Mouse (Mus musculus) left cerebral cortex, adult 9 months (tissue): Measurements from ENCODE around the gene Dok5.

Source experiments
- DNase-seq, 2 experiments: peaks; one replicate each; pipeline ENCODE4 v3.0.0; 2022; ENCODE audit warnings: low spot score in 2 of 2

Gene Dok5

DNA sequence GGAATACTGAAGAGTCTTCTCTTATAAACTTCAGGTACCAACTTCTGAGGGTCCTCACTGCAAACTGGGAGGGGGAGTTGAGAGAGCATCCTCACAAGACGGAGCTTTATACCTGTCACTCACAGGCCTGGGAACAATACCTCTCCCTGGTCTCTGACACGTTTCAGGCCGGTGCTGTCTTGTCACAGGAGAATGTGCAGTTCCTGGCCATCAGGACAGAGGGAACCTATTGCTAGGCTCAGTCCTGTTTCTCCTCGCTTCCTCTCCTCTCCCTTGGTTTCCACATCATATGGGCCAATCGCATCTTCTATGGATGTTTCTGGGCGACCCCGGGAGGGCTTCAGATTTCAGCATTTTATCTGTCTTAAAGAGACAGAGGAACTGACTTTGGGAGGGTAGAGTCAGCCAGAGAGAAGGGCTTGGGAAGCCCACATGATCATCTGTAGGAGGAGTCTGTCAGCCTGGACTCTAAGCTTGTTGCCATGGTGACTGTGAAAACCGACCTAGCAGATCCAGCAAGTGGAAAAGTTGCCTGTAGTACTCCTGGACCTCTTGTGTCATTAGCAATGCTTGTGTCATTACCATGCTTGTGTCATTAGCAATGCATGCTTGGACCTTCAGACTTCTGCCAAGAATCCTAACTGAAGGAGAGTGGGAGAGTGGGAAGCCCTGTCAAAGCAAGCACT is 59.9 kb downstream of the Dok5 start:
- no peak for DNase-seq

DNA sequence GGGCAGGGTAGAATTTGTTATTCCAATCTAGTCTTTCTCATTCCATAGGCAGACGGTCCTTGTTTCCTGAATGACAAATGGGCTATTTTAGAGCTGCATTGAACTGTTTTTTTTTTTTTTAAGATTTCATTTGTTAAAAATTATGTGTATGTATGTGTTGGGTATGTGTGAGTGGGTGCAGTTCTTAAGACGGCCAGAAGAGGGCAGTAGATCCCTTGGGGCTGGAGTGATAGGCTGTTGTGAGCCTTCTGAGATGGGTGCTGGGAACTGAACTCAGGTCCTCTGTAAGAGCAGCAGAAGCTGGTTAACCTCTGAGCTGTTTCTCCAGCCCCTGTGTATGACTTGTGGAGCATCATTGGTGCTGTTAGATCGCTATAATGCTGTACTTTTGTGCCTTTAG is 63.6 kb downstream of the Dok5 start:
- no peak for DNase-seq

DNA sequence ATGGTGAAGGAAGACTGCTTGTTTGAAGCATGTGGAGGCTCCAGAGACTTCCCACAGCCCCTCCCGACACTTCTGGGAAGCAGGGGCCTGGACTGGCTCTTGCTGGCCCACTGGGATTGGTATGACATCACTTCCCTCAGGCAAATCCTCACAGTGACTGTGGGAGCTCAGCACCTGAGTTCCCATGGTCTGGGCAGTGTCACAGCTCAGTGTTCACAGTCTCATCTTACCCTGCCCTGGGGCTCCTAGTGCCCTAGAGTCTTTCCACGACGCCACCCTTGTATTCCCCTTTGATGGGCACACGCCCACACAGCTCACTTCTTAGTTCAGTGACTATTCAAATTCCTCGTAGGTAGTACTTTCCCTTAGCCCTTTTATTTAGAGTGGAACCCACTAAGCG is 71.4 kb downstream of the Dok5 start:
- no peak for DNase-seq

DNA sequence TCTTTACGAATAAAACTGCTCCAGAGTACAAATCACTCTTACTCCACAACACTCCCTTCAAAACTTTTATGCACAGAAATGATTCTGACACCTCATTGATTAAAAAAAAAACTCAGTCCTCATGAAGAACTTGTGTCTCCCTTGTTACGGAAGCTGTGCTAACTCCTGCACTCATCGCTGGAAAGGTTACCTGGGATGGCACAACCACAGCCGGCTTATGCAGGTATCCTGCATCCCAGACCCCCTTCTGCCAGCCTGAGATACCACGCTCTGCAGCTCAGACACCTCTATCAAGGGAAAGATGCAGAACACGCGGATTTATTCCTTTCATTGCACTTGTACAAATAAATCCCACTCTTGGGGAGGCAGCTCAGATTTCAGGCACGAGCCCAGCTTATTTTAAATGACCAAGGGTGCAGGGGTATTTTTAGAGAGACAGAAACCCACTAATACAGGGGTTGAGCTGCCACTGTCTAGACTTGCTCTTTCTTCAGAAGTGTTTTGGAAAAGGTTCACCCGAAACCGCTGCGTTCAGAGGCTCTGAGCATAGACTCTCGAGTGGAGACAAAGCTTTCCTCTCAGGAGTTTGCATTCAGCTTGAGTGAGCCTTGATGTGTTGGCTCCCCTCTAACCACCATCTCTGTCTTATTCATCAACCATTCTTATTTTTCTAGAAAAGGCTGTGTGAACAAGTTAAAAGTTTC is 76.1 kb downstream of the Dok5 start:
- DNase-seq, result no peak

DNA sequence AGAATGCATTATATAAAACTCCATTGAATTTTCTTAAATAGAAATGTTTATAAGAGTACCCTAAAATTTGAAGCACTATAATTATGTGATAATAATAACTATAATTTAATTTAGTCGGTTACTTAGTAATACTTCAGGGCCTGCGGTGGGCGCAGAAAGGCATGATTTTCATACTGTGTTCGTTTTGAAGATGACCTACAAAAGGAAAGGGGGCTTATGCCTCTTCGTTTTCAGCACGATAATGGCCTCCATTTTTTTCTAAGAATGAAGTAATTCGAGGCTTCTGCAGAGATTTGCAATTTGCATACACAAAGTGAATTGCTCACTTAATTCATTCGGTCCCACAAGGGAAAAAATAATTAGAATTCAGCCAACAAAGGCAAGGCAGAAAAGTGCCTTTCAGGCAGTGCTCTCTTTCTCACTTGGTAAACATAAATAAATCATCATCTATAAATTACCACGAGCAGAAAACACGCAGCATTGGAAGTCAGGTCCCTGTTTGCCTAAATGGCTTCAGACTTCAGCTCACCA is 76.7 kb downstream of the Dok5 start:
- no peak for DNase-seq

DNA sequence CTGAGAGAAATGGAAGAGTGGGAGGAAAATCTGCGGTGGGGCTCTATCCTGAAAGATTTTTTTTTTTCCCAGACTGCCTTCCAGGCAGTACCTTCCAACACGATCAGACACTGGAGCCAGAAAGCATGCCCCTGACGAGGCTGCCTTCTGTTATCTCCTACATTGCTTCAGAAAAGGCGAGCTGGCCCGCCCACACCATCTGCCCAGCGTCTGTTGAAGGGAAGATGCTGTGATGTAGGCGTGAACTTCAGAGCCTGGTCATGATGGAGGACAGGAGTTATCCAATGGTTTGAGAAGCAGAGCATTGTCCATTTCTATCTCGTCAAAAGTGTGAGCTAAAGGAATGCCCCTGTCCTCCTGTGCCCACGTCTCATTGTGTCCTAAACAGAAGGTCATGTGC is 79.7 kb downstream of the Dok5 start:
- DNase-seq, result peak; percentile 45 to 79

DNA sequence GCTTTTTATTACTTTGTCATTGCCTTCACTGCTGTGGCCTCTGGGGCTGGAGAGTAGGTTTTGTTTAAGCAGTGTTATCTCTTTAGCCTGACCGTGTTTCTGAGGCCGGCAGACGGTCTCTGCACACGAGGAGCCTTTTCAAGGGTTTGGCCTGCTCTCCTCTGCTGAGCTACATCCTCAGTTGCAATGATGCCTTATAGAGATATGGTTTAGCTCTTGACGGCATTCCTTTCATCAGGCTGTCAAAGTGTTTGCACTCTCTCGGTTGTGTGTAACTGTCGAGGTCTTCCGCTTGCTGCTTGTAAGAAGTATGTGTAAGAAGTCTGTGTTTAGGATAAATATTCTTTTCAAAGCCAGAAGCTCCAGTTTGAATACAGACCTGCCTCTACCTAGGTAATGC is 84.7 kb downstream of the Dok5 start:
- no peak for DNase-seq

DNA sequence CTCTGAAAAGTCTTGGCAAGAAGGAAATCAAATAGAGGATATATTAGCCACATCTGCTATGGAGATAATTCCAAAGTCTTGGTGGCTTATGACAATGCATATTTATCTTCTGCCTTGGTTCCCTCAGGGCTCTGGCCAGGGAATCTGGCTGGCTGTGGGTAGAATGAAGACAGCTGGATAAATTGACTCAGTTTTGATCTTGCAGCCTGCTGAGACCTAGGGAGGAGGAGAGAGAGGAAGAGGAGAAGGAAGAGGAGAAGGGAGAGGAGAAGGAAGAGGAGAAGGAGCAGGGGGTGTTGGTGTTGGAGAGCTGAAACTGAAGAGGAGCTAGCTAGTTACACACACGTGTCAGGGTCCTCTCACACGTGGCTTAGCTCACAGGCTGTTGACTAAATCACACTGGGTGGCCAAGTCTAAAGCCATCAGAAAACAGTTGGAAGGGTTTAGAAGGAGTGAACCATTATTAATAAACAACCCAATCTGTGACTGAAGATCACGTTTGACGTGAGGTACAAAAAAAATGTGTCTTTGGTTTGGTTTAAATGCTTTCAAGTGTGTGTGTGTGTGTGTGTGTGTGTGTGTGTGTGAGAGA is 85.6 kb downstream of the Dok5 start:
- DNase-seq, result no peak

DNA sequence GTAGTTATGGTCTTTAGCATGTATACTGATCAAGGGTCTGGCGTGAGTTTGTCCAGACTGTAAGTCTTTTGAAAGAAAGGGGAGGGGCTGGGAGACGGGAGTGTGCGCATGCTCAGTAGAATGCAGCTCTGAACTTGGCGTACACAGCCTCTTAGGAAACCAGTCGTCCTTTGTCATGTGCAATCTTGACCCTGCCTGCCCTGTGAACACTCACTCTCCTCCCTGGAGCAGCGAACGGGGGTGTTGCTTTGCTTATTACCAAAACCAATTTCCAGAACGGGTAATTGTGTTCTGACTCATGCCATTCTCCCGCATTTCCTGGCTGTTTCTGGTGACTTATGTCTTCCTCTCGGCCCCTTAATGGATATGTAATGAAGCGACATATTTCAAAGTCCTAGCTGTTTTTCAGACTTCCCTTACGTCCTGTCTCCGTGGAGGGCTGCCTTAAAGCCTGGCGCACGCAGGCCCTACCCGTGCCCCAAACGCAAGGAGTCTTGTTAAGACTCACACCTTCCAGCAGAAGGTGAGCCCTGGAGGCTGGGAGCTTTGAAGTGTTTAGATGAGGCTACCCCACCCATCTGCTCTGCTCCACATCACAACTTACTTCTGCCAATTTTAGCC is 95.3 kb downstream of the Dok5 start:
- DNase-seq, result no peak

DNA sequence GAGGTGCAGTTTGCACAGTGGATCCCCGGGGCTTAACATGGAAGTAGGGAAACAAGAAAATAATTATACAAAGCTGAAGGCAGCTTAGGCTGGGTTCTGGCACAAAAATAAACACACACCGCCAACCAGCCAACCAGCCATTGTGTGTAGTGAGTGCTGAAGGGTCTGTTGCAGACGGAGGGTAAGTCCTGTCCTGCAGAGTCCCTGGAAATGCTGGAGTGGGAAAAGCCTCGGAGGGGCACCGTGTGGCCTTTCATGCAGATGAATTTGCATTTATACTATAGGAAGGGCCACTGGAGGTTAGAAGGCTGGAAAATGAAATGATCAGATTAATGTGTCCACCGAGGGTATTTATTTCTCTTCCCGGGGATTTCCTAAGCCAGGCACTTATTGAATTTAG is 97.2 kb downstream of the Dok5 start:
- no peak for DNase-seq

DNA sequence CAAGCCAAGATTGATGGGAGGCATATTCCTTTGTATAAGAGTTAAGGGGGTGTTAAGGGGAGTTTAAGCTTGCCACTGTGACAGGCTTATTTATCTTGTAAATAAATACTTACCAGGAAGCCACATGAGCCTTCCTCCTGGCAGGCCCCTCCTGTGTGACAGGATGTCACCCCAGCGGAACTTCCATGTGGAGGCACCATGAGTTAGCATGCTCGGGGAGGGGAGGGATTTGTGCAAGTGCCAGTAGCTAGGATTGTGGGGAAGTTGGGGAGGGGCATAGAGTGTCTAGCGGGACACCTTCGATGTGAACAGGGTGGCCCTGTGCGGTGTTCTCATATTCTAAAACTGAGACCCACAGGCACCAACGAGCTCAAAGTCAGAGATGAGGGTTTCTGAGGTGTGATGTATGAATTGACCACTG is 97.6 kb downstream of the Dok5 start:
- no peak for DNase-seq

DNA sequence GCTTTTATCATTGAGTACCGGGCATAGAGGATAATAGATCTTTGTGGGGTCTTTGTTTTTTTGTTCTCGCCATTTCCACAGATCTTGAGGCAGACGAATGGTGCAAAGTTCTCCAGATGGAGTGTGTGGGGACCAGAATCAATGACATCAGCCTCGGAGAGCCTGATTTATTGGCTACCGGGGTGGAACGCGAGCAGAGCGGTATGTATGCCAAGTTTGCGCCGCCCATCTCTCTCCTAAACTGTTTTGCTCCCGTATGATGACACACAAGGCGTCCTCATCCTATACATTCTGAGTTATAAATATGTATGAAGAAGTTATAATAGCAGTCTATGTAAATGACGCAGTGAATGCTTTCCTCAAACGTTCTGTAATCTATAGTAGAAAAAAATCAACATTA is 98.4 kb downstream of the Dok5 start:
- peak in 1 of 2 experiments; percentile 44 for DNase-seq

DNA sequence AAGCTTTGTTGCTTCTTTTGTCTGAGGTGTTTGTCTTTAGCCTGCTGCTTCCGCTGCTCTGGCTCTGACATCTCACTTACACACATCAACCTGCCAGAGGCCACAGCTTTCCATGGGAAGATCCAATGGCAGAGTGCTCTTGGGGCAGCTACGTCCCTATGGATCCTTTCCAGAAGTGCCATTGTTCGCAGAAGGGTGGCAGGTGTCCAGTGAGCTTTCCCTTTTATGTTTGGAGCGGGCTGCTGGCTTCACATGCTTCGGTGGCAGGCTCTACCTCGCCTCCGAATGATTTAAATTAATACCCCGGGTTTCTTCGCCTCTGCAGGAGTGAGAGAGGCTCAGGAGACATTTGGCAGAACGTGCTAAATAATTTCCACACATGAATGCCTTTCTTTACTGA is 105.3 kb downstream of the Dok5 start:
- no peak for DNase-seq

DNA sequence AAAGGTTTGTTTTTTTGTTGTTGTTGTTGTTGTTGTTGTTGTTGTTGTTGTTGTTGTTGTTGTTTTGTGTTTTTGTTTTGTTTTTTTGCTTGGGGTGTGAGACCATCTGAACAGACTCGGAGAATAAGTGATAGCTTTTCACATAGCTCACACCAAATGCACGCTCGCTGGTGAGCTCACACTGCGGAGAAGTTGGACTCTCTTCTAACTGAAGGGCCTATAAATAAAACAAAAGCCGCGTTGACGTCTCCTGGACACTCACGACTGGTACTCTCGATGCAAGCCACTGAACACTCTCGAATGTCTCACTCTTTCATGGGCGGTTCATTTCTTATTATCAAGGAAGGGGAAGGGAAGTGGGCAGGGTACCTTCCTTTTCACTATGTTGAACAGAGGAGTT is 105.8 kb downstream of the Dok5 start:
- no peak for DNase-seq

DNA sequence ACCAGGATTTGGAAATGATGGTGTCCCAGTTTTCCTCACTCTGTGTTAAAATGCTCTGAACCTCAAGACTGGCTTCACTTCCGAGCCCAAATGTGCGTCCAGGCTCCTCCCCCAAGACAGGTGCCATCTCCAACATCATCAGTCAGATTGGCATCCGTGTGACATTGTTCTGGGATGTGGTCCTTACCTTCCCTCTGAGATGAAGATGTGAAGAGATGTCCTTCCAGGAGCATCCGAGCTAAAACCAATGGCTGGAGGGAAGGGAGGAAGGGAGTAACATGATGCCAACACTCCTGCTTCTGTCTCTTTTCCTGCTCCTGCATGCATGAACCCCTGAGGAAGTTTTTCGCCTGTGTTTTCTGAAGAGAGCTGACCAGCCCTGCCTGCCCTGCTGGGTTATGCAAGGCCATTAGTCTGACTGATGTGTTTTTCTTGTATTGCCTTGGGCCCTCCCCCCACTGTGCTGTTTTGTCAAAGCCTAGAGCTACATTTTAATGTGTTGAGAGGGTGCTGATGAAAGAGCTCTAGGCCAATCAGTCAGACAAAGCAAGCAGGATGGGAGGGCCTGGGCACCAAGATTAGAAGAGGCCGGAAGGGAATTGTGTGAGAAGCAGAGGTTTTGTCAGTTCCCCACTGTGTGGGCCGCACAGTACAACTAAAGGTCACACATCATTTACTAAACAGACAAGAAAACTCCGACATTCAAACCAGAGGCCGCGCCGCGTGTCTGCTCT is 106.4 kb downstream of the Dok5 start:
- no peak for DNase-seq

DNA sequence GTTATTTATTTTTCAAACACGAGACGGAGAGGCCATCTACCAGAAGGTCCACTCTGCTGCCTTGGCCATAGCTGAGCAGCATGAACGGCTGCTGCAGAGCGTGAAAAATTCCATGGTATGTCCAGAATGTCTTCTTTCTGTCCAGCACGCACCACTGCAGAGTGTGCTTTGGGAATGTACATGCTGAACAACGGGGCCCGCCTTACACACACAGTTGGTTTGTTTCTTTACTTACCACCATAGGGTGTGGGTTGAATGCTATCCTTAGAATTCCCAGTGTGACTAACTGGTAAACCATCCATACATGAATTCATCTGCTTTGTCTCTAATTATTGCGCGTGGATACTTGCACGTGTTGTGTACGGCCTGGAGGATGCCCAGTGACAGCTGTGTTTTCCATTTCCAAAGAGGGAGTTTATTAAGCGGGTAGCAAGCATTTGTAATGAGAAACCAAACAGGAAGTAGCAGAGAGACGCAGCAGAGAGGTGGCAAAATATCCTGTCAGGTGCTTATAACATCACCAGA is 109.9 kb downstream of the Dok5 start:
- no peak for DNase-seq

DNA sequence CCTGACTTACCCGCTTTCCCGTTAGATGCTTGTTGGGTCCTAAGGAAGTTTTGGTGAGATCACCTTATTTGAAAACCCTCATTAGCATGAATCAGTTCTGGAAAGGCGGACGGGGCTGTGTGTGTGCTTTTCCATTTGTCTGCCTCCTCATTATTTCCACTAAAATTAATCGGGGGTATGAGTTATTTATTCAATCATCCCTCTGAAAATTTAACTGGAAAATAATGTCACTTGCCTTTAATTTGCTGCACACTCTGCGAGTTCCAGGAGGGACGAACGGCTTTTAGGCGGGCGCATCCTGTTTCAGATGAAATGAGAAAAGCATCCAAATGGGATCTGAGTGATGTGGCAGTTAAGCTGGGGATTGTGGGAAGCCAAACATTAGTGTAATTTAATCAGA is 113.9 kb downstream of the Dok5 start:
- DNase-seq, result no peak

DNA sequence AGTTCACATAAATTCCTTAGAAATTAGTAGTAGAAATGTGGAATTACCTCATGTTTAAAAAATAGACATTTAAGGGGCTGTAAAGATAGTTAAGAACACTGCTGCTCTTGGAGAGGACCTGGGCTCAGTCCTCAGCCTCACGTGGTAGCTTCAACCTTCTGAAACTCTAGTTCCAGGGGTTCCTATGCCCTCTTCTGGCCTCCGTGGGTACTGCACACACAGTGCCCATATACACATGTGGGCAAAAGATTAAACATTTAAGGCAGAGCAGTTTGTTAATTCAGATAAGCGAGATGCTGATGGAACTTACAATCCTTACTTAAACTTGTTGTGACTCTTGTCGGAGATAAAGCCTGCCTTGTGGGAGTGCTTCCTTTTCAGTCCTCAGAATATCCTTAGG is 118.5 kb downstream of the Dok5 start:
- no peak for DNase-seq

DNA sequence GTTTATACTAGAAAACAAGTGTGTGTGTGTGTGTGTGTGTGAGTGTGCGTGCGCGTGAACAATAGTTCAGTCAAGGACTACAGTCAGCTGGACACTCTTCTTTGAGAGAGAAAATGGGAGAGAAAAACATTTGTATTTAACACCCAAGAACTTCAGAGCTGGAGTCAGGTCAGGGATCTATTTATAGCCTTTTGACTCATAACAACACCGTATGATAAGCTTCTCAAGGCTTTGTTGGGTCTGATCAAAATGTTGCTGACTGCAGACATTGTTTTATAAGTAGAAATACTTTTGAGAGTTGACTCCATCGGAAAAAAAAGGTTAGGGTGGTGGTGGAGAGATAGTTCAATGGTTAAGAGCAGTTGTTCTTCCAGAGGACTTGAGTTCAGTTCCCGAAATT is 120.7 kb downstream of the Dok5 start:
- DNase-seq, result no peak

DNA sequence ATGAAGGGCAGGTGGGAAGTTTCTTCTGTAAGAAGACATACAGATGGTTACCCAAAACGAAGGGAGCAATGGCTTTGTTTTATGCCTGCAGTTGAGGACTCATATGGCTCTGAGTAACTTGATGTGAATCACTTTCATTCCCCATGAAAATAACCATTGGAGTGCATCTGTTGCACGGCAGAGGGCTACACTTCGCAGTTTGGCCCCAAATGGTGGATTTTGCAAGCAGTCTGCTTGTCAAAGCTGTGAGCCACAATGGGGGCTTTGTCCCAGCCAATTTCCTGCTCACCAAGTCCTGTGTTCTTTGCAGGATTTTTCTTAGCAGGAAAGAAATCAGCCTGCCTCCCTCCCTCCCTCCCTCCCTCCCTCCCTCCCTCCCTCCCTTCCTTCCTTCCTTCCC is 123.6 kb downstream of the Dok5 start:
- no peak for DNase-seq

DNA sequence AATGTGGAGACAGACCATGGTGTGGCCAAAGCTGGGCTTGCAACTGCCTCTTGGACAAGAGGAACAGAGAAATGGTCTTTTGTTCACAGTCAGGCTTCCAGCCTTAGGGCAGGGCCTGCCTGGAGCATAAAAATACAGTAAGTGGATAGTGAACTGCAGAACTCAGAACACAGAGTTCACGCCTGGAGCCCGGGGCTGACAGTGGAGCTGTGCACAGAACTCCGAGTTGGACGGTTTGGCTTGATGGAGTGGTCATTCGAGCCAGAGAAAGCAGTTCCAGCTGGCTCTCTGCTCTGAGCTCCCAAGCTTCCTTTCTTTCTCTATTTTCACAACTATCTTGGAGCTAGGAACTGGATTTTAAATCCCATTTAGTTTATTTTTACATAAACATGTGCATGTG is 124.5 kb downstream of the Dok5 start:
- DNase-seq, result no peak

DNA sequence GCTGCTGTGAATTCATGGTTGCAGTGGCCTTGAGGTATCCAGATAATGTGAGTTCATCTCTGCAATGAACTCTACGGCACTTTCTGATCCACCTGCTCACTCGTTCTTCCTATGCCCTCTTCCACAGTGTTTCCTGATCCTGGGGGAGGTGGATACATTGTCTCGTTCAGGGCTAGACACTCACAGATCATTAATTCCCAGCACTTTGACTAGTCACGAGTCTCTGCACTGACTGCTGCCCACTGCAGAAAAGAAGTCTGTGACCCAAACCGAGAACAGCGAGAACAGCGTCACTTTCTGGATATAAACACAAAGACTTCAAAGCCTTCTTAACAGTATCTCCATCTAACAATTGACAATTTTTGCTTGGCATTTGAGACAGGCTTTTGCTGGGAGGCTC is 125.9 kb downstream of the Dok5 start:
- no peak for DNase-seq
